Mouse (Mus musculus) mesoderm, embryonic 11.5 days (tissue): ENCODE data around the gene Mmp25.
"Not testable (repeated sequence)": the region's sequence is repeated elsewhere in the genome, so short reads cannot be mapped to it uniquely, and the experiment has no call there.

Experiments used
- DNase-seq: peaks from one replicate; pipeline ENCODE4 v3.0.0-alpha.2; 2012; ENCODE audit warnings: low read depth, low spot score

Gene Mmp25

GRCm38 (mm10) chr17:23600641-23601622 is 44.1 kb downstream of the Mmp25 start, which contains the start of gene Zscan10:
Zscan10 (plus strand) TSS chr17:23600856.
- no peak for DNase-seq

DNA sequence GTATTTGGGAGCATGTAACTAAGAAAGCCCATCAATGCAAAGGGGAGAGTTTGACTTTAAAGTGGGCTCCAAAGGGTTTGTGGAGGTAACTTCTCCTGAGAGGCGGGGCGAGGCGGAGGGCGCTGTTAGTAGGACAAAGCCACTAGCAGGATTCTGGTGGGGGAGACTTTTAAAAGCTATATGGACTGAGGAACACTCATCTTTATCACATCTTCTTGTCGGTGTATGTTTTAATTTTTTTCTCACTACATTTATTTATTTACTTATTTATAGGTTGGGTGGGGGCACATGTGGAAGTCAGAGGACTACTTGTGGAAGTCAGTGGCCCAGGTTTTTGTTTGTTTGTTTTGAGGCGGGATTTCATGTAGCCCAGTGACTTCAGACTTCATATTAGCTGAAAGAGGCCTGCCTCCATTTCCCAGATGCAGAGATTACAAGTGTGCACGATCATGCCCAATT is 45.4 kb downstream of the Mmp25 start:
- no peak for DNase-seq

DNA sequence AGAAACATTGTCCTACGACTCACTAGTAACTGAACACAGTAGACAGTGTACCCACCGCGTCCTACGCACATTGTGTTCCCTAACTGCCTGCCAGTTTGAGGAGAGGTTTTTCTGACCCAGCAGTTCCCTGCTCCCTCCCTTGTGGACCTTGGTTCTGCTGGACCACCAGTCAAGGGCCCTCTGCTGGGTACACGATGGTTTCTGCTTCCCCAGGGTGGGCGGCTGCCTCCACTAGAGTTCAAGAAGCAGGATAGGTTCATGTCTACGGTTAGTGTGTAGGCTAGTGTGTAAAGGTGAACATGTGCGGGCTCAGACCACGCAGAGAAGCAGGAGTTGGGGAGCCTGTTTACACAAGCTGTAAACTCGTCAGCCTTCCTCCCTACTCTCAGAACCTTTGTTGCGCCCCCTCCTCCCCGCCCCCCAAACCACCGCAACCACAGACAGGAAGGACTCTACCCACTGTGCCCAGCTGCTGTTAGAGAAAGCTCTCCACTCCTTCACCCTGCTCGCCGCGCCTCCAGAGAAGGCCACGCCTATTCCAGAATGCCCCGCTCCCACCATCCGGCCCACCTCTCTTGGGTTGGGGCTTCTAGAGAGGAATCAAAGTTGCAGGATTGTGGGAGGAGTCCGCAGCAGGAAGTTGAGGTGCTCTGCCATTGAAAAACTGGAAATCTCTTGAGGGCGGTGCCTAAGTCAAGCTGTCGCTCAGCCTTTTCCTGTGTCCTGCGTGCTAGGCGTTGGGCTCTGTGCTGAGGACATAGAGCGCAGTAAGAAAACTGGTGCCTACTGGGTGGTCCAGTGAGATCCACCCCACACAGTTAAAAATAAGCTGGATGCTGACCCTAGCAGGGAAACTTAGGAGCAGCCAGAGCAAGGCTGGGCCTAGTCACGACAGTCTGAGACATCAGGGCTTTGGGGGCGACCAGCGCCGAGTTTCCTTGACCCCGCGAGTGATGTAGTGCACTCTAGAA is 46.2 kb downstream of the Mmp25 start, which contains the start of gene Zfp13:
Gene Zfp13, minus strand, starts transcription at position 906 of the 971 bp plus-strand sequence.
- peak; percentile 93 for DNase-seq

DNA sequence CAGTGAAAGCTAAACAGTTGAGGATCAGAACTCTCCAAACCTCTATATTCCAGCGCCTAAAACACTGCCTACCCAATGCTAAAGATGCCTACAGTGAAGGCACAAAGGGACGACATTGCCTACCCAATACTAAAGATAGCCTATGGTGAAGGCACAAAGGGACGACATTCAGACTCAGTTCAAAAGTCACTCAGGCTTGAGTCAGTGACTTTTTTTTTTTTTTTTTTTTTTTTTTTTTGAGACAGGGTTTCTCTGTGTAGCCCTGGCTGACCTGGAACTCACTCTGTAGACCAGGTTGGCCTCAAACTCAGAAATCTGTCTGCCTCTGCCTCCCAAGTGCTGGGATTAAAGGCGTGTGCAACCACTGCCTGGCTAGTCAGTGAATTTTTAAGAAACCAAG is 49.9 kb downstream of the Mmp25 start:
- DNase-seq: not testable (repeated sequence)

GRCm38 (mm10) chr17:23592926-23593300 is 52.2 kb downstream of the Mmp25 start:
- no peak for DNase-seq

GRCm38 (mm10) chr17:23592208-23592925 is 52.7 kb downstream of the Mmp25 start:
- DNase-seq: peak; percentile 97

GRCm38 (mm10) chr17:23587253-23587652 is 57.8 kb downstream of the Mmp25 start:
- DNase-seq: no peak

GRCm38 (mm10) chr17:23585721-23586491 is 59.2 kb downstream of the Mmp25 start:
- peak; percentile 84 for DNase-seq

GRCm38 (mm10) chr17:23584786-23585185 is 60.3 kb downstream of the Mmp25 start:
- no peak for DNase-seq
